Mouse (Mus musculus) hindbrain, embryonic 15.5 days (tissue): ENCODE measurements around the gene Jmjd1c. TPM values are rescaled to one million over a fixed set of nuclear protein-coding genes. Genes with fewer than 3 reads are reported as not detected.

Experiments
- ATAC-seq: fragments of 200-750 bp; cut with Nextera tagmentation; 2 replicates; pipeline ENCODE4 v1.8.0; 2017; ENCODE audit warnings: low read depth, moderate number of reproducible peaks, moderate TSS enrichment; ENCODE audit not compliant: low FRiP score
- H3K27ac ChIP-seq: fragments of 300-500 bp; sonication (generic); replicated peaks from 2 replicates; pipeline ENCODE4 v1.5.1; 2015; ENCODE audit warnings: mild to moderate bottlenecking, inconsistent platforms
- H3K27me3 ChIP-seq: fragments of 300-500 bp; sonication (generic); 2 replicates; pipeline ENCODE4 v1.6.1; 2015; ENCODE audit warnings: control low read depth, inconsistent platforms
- H3K36me3 ChIP-seq: fragments of 300-500 bp; sonication (generic); 2 replicates; pipeline ENCODE4 v1.6.1; 2015; ENCODE audit warnings: control low read depth, inconsistent platforms
- H3K4me1 ChIP-seq: fragments of 300-500 bp; sonication (generic); replicated peaks from 2 replicates; pipeline ENCODE4 v1.6.1; 2015; ENCODE audit warnings: control low read depth, inconsistent platforms
- H3K4me2 ChIP-seq: fragments of 300-500 bp; sonication (generic); 2 replicates; pipeline ENCODE4 v1.6.1; 2015; ENCODE audit warnings: moderate library complexity, mild to moderate bottlenecking, inconsistent platforms
- H3K4me3 ChIP-seq: fragments of 300-500 bp; sonication (generic); 2 replicates; pipeline ENCODE4 v1.5.1; 2015; ENCODE audit warnings: mild to moderate bottlenecking, inconsistent platforms
- H3K9ac ChIP-seq: fragments of 300-500 bp; sonication (generic); 2 replicates; pipeline ENCODE4 v1.6.1; 2015; ENCODE audit warnings: inconsistent platforms
- H3K9me3 ChIP-seq: fragments of 300-500 bp; sonication (generic); 2 replicates; pipeline ENCODE4 v1.6.1; 2016; ENCODE audit warnings: control low read depth, inconsistent platforms
- WGBS: fragments of 180-500 bp; shearing (Covaris S2); methylation state at CpG from one replicate; pipeline ENCODE4 v1.1.7; 2015; 5-methylcytosine and 5-hydroxymethylcytosine counted together
- polyA plus RNA-seq: library from polyadenylated mRNA; unstranded; fragments of >200 nt; fragmentation: Nextera tagmentation; extraction: Ambion mirVana; gene quantifications from 2 replicates; pipeline ENCODE4 v1.2.1, GENCODE M21; 2015

Jmjd1c gene
- polyA plus RNA-seq, 1 experiment from 2014 or later, result 51.0 TPM

GRCm38 (mm10) chr10:67073577-67073976 is 22.3 kb upstream of the Jmjd1c start:
- Histone ChIP-seq H3K27me3 (no peaks in the 10 kb centered on the region), H3K9me3 (no peaks in the 10 kb centered on the region), H3K4me2 (no peak overlapping the region), H3K4me3 (no peak overlapping the region), H3K9ac (no peak overlapping the region), H3K4me1 (peaks cover 9% of the 10 kb centered on the region), H3K27ac (no peak overlapping the region), H3K36me3 (no peaks in the 10 kb centered on the region)
- over 99% methylated on average over 8 of the region's 8 CpGs for WGBS
- no peak for ATAC-seq

- no peak for ATAC-seq
- H3K4me2 ChIP-seq, result 0 out of 2 replicates have a peak overlapping the region, but pooled peaks have one; percentile 9
- H3K9ac ChIP-seq, result no peak overlapping the region
Observed at GRCm38 (mm10) chr10:67075931-67076878, 19.7 kb upstream of the Jmjd1c start.

GRCm38 (mm10) chr10:67079030-67079429 is 16.9 kb upstream of the Jmjd1c start:
- Histone ChIP-seq H3K36me3 (no peaks in the 10 kb centered on the region), H3K9ac (no peak overlapping the region), H3K27ac (no peak overlapping the region), H3K9me3 (no peaks in the 10 kb centered on the region), H3K4me2 (no peak overlapping the region), H3K4me3 (no peak overlapping the region), H3K27me3 (no peaks in the 10 kb centered on the region), H3K4me1 (peaks cover 14% of the 10 kb centered on the region)
- ATAC-seq, result no peak
- 54% methylated on average over 4 of the region's 4 CpGs for WGBS

More at GRCm38 (mm10) chr10:67075931-67076878, 19.7 kb upstream of the Jmjd1c start:
- 56% methylated on average over 21 of the region's 21 CpGs for WGBS
- no peaks in the 10 kb centered on the region for H3K36me3 ChIP-seq
- no peaks in the 10 kb centered on the region for H3K9me3 ChIP-seq
- H3K4me1 ChIP-seq, result peaks cover 14% of the 10 kb centered on the region
- no peak overlapping the region for H3K4me3 ChIP-seq
- H3K27me3 ChIP-seq, result no peaks in the 10 kb centered on the region
- no peak overlapping the region; the same call in 1 of the 2 replicates for H3K27ac ChIP-seq

- Histone ChIP-seq H3K4me2 (no peak overlapping the region), H3K27ac (no peak overlapping the region), H3K27me3 (no peaks in the 10 kb centered on the region), H3K4me1 (peaks cover 10% of the 10 kb centered on the region), H3K9me3 (no peaks in the 10 kb centered on the region), H3K36me3 (no peaks in the 10 kb centered on the region), H3K4me3 (no peak overlapping the region), H3K9ac (no peak overlapping the region)
- ATAC-seq, result no peak
- WGBS, result 83% methylated on average over 18 of the region's 18 CpGs
Observed at GRCm38 (mm10) chr10:67081206-67082007, 14.5 kb upstream of the Jmjd1c start.

- ATAC-seq, result no peak
- Histone ChIP-seq H3K4me3 (no peak overlapping the region), H3K27ac (no peak overlapping the region), H3K27me3 (no peaks in the 10 kb centered on the region), H3K4me1 (0 out of 2 replicates have a peak, but pooled peaks cover 4% of the 10 kb centered on the region), H3K36me3 (no peaks in the 10 kb centered on the region), H3K9ac (no peak overlapping the region), H3K9me3 (no peaks in the 10 kb centered on the region), H3K4me2 (no peak overlapping the region)
- WGBS, result 84% methylated on average over 4 of the region's 4 CpGs
Observed at GRCm38 (mm10) chr10:67082531-67082930, 13.4 kb upstream of the Jmjd1c start.

GRCm38 (mm10) chr10:67083446-67084166 is 12.3 kb upstream of the Jmjd1c start:
- Histone ChIP-seq H3K9me3 (no peaks in the 10 kb centered on the region), H3K4me1 (0 out of 2 replicates have a peak, but pooled peaks cover 4% of the 10 kb centered on the region), H3K36me3 (no peaks in the 10 kb centered on the region), H3K27ac (no peak overlapping the region), H3K4me2 (no peak overlapping the region), H3K9ac (no peak overlapping the region), H3K4me3 (no peak overlapping the region), H3K27me3 (no peaks in the 10 kb centered on the region)
- ATAC-seq, result no peak
- 63% methylated on average over 10 of the region's 10 CpGs for WGBS

GRCm38 (mm10) chr10:67085124-67085523 is 10.8 kb upstream of the Jmjd1c start:
- no peaks in the 10 kb centered on the region for H3K27me3 ChIP-seq
- H3K4me3 ChIP-seq, result no peak overlapping the region
- H3K27ac ChIP-seq, result no peak overlapping the region
- H3K9me3 ChIP-seq, result no peaks in the 10 kb centered on the region
- 66% methylated on average over 10 of the region's 10 CpGs for WGBS
- no peak for ATAC-seq
- no peak overlapping the region for H3K9ac ChIP-seq
- H3K36me3 ChIP-seq, result no peaks in the 10 kb centered on the region
- H3K4me1 ChIP-seq, result no peaks in the 10 kb centered on the region
- H3K4me2 ChIP-seq, result no peak overlapping the region

- H3K9ac ChIP-seq, result no peak overlapping the region
- no peaks in the 10 kb centered on the region for H3K9me3 ChIP-seq
- H3K27ac ChIP-seq, result no peak overlapping the region
- no peak overlapping the region for H3K4me3 ChIP-seq
- no peaks in the 10 kb centered on the region for H3K27me3 ChIP-seq
- no peak overlapping the region for H3K4me2 ChIP-seq
- H3K4me1 ChIP-seq, result no peaks in the 10 kb centered on the region
- ATAC-seq, result no peak
- H3K36me3 ChIP-seq, result no peaks in the 10 kb centered on the region
- 83% methylated on average over 7 of the region's 7 CpGs for WGBS
Observed at GRCm38 (mm10) chr10:67085916-67086315, 10.0 kb upstream of the Jmjd1c start.

- no peak for ATAC-seq
- no peak overlapping the region for H3K4me2 ChIP-seq
- H3K4me1 ChIP-seq, result no peaks in the 10 kb centered on the region
- WGBS, result 89% methylated on average over 5 of the region's 5 CpGs
- H3K27ac ChIP-seq, result no peak overlapping the region
- H3K9ac ChIP-seq, result no peak overlapping the region
- no peaks in the 10 kb centered on the region for H3K36me3 ChIP-seq
- no peaks in the 10 kb centered on the region for H3K27me3 ChIP-seq
- H3K4me3 ChIP-seq, result no peak overlapping the region
- H3K9me3 ChIP-seq, result no peaks in the 10 kb centered on the region
Observed at GRCm38 (mm10) chr10:67087447-67088226, 8.3 kb upstream of the Jmjd1c start.

- Histone ChIP-seq H3K27ac (no peak overlapping the region), H3K27me3 (no peaks in the 10 kb centered on the region), H3K4me3 (no peak overlapping the region), H3K4me1 (peaks cover 8% of the 10 kb centered on the region), H3K9ac (no peak overlapping the region), H3K36me3 (no peaks in the 10 kb centered on the region), H3K4me2 (no peak overlapping the region), H3K9me3 (no peaks in the 10 kb centered on the region)
- 93% methylated on average over 4 of the region's 4 CpGs for WGBS
- ATAC-seq, result no peak
Observed at GRCm38 (mm10) chr10:67090611-67091010, 5.3 kb upstream of the Jmjd1c start.

- Histone ChIP-seq H3K9me3 (no peaks in the 10 kb centered on the region), H3K4me2 (peak overlapping the region; percentile 85), H3K27ac (no peak overlapping the region), H3K27me3 (no peaks in the 10 kb centered on the region), H3K4me1 (peaks cover 31% of the 10 kb centered on the region), H3K36me3 (no peaks in the 10 kb centered on the region), H3K9ac (no peak overlapping the region), H3K4me3 (no peak overlapping the region)
- WGBS, result 79% methylated on average over 7 of the region's 7 CpGs
- ATAC-seq, result no peak
Observed at GRCm38 (mm10) chr10:67094922-67095321, 1.0 kb upstream of the Jmjd1c start.
